Mouse (Mus musculus) Muller cell, postnatal 12 days (primary cell): ENCODE data around the gene Rxfp2.

Experiments
- DNase-seq: peaks from one replicate; pipeline ENCODE4 v3.0.0-alpha.2; 2015; ENCODE audit errors: inconsistent ontology term

The Rxfp2 gene

GRCm38 (mm10) chr5:150018656-150019055, at the start of gene Rxfp2:
Gene Rxfp2 (plus strand): TSS chr5:150018675.
- no peak for DNase-seq

GRCm38 (mm10) chr5:149970261-149970660, 48.2 kb upstream of the Rxfp2 start:
- no peak for DNase-seq

DNA sequence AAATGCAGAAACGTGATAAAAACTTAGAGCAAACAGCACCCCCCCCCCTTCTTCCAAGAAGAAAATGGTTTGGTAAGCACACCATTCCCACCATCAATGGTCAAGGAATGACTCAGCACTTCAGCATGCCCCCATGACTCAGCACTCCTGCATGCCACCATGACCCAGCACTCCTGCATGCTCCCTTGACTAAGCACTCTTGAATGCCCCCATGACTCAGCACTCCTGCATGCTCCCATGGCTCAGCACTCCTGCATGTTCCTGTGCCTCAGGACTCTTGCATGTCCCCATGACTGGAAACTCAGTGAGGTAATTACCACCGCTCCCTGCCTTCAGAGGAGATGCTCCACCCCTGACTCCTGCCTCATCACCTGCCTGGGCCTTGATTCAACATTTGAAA, 41.4 kb upstream of the Rxfp2 start:
- DNase-seq: no peak

- no peak for DNase-seq
Measured at GRCm38 (mm10) chr5:149983621-149984020, 34.9 kb upstream of the Rxfp2 start.

GRCm38 (mm10) chr5:149994578-149994977, 23.9 kb upstream of the Rxfp2 start:
- DNase-seq: no peak

- no peak for DNase-seq
Measured at GRCm38 (mm10) chr5:149996614-149997013, 21.9 kb upstream of the Rxfp2 start.

DNA sequence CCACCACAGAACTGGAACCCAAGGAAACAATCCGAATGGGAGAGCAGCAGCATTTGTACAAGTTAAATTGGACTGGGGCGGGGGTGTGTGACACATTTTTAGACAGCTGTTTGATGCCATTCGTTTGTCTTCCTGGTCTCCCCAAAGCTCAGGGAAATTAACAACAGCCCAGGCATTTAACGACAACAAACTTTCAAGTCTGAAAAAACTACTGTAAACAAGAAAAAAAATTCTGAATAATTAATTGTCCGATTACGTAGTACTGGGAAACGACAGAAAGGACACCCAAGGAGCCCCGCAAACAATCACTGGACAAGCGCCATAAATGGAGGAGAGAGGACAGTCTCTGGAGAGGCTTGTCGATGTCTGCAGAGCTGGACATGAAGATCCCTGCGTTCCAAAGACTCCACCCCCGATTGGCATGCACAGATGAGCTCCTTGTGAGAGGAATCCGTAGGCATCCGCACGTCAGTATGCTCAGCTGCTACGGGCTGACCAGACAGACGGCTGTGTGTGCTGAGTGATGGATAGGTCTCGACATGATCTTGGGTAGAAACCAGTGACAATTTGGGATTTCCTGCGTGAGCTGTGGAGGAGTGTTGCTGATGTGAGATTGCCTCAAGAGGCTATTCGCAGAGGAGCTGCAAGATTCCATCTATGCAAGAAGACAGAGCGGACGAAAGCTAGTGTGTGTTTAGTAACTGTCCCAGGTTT, 21.0 kb upstream of the Rxfp2 start:
- peak; percentile 17 for DNase-seq

DNA sequence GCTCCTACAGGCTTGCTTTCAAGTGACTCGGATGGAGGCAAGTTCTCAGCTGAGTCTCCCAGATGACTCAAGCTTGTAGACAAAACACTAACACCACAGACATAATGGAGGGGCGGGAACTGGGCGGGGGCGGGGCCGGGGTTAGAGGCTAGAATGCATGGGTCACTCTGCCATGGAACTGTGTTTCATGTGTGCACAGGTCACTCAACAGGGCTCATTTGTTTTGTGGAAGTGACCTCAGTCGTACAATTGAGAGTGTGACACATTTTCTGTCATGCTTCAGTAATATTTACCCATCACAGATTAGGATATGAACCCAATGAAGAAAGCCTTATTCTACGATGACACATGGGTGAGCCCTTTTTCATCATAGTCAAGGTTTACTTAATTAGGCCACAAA, 20.2 kb upstream of the Rxfp2 start:
- DNase-seq: peak; percentile 58

DNA sequence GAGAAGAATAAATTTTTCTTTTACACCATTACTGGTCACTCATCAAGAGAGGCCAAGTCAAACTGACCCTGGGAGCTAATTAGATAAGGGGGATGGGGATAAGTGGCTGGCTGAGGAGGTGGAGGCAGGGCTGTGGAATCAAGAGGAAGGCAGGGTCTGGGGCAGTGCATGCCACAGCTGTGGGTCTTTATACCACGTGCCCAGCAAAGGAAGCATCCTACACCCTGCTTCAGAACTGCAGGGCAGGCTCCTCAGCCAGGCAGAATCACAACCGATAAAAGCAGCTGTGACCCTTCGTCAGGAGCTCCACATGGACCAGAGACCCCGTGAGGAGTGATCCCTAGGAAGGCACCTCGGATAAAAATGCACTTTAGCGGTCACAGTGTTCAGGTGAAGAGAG, 13.1 kb upstream of the Rxfp2 start:
- DNase-seq: no peak

- no peak for DNase-seq
Measured at GRCm38 (mm10) chr5:150016861-150017260, 1.6 kb upstream of the Rxfp2 start.

DNA sequence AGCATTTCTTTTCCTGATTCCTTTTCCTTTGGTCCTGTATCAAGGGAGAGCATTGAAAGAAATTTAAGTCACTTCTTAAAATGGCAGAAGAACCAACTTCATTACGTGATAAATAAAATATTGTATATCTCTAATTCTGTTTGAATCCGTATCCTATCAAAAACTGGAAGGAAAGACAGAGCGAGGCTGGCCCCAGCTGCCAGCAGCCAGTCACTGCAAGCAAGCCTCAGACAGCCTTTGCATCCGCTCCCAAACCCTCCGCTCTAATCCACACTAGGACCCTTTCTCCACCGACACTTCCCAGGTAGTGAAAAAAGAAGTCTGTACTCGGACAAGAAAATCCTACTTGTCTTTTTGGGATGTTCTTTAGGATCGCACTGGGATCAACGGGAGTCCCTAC, 803 bp upstream of the Rxfp2 start:
- no peak for DNase-seq

GRCm38 (mm10) chr5:150020851-150021250, 2.4 kb downstream of the Rxfp2 start:
- DNase-seq: peak; percentile 64

DNA sequence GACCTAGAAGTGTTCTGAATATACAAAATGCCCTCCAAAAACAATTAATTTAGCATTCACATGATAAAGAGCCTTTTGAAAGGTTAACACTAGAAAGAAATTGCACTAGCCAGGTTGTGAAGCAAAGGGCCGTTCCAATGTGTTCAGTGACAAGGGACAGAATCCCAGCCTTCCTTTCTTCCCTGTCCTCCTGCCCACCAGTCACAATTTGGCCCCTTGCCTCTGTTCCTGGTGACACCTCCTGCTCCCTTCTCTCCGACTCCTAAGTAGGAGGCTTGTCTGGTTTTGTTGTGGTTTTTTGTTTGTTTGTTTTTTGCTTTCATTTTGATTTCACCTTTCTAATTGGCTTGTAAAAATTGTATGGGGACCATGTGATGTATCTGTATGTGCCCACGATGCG, 3.3 kb downstream of the Rxfp2 start:
- no peak for DNase-seq

DNA sequence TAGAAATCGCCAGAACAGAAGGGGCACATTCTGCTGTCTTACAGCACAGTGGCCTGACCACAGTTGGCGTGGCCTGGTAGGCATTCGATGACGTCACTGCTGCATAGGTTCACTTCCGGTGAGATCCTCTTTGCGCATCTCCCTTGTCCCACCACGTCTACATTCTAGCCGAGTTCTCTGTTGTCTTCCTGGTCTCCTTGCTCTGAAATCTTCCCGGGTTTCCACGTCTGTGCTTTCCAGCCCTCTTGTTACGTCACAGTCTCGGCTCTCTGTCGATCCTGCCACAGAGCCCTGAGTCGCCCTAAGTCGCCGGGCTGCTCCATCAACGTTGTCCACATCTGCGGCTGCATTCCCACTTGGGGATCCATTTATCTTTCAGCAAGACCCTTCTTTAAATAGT, 4.1 kb downstream of the Rxfp2 start:
- DNase-seq: no peak

- no peak for DNase-seq
Measured at GRCm38 (mm10) chr5:150023476-150023875, 5.0 kb downstream of the Rxfp2 start.

DNA sequence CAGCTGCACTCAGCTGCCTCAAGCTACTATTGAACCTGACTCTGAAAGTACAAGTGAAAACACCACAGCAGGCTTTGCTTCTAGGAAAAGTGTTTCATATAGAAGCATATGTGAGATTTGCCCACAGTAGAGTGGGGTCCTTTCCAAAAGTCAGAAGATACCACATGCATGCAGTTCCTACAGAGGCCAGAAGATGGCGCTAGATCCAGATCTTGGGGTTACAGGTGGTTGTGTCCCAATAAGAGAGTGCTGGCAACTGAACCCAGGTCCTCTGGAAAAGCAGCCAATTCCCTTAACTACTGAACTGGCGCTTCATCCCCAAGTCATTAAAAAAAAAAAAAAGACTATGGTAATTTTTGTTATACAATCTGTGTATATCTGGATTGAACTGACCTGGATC, 5.7 kb downstream of the Rxfp2 start:
- DNase-seq: no peak

DNA sequence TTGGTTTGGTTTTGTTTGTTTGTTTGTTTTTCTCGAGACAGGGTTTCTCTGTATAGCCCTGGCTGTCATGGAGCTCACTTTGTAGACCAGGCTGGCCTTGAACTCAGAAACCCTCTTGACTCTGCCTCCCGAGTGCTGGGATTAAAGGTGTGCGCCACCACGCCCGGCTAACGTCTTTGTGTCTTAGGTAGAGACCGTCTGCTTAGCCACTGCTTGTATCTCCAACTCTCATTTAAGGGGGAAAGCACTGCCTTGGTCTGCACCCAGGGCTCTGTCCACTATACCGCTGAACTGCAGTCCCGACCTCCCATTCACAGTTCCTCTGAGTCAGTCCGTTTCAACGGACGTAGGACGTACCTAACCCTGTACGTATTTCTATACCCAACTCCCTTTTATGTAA, 6.4 kb downstream of the Rxfp2 start:
- DNase-seq: no peak

DNA sequence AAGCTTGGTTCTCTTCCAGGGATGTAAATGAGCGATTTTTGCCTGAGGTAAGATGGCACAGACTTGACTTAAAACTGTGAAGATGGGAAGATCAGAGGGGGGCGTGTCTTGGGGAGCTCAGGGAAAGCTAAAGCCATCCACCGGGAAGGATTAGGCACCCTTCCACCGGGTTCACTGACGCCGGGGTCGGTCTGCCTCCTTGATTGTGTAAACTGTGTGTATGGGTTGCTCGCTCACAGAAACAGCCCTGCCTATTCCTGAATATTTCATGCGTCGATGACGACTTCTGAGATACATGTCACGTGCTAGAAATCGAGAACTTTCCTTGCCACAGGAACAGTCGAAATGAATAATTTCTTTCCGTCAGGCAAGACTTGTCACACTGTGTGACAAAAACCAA, 6.9 kb downstream of the Rxfp2 start:
- DNase-seq: no peak

- DNase-seq: no peak
Measured at GRCm38 (mm10) chr5:150026509-150027087, 8.1 kb downstream of the Rxfp2 start.

GRCm38 (mm10) chr5:150031201-150031600, 12.7 kb downstream of the Rxfp2 start:
- peak; percentile 24 for DNase-seq

DNA sequence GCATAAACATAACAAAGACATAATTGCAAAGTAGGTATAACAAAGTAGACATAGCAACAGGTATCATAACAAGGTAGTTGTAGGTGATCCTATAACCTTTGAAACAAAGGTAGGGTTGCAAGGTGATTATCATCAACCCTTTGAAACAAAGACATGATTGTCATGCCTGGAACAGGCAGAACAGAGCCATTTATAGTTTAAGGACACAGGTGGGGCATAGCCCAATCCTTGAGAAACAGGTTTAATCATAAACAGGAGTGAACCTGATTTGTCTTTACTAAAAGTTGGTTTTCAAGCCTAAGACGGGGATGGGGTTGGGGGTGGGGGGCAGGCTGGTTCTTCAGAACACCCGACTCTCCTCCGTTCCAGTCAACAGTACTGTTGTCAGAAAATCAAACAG, 13.2 kb downstream of the Rxfp2 start:
- DNase-seq: no peak

DNA sequence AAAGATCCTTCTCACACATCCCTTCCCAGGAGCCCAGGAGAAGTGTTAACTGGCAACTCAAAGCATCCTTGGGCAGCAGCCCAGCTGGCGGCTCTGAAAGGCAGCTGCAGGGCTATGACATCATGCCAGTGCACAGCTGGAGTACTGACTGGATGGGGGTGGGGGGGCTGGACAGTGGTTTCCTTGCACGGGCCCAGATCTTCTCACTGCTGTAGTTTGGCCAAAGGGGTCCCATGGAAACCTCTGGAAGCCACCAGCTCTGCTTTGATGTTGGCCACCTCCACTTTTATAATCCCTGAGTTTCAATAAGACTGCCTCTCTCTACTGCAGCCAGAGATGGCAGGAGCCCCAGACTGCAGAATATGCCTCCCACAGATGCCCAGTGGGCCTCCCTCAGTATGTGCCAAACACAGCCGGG, 13.6 kb downstream of the Rxfp2 start:
- peak; percentile 14 for DNase-seq

- no peak for DNase-seq
Measured at GRCm38 (mm10) chr5:150036286-150036685, 17.8 kb downstream of the Rxfp2 start.

DNA sequence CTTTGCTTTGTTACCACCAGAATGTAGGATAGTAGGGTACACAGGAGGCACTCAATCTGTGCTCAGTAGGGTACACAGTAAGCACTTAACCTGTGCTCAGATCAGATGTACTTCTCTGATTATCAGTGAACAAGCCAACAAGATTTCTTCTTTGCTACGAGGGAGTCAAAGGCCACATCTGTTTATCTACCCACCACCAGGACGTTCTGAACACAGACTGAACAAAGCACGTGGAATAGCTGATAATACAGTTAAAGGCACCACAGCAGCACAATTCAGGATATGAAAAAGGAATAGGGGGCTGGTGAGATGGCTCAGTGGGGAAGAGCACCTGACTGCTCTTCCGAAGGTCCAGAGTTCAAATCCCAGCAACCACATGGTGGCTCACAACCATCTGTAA, 18.4 kb downstream of the Rxfp2 start:
- no peak for DNase-seq
